Mouse (Mus musculus): ENCODE results near the gene Poc5.

The Poc5 gene

DNA sequence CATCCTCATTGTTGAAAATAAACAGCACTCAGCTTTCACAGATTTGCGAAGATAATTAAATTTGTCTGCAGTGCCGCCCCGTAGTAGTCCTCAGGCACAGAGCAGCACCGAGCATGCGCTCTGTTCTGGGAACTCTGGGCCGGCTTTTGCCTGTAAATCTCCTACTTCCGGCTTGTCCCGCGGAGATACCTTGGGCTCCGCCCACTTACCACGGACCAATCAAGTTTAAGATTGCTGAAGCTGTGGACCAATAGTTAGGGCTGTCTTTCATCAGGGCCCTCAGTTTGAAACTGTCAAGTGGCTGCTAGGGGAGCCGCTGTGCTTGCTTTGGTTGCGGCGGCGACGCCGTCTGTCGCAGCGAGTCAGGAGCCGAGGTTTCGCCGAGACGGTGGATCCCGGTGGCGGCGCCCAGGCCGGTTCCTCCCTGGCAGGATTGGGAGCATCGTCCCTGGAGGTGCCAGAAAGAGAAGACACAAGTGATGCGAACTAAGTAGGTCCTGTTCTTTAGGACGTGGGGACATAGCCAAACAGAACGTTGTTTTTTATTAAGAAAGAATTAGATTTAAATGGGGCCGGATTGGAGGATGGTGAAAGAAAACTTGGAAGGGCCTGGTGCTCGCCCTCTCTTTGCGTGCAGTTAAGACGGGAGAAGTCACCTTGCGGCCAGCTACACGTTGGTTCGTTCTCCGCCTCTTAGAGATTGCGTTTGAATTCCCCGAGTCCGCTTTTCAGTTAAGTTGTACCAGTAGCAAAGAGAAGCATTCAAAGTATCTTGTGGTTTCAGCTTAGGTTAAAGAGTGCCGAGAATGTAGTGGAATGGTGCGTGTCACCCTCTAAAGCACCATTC is at the start of gene Poc5:
Poc5 (plus strand) TSS at position 253 of the 847 bp plus-strand sequence.
- DNase-seq = peak; percentile 98 to 100

DNA sequence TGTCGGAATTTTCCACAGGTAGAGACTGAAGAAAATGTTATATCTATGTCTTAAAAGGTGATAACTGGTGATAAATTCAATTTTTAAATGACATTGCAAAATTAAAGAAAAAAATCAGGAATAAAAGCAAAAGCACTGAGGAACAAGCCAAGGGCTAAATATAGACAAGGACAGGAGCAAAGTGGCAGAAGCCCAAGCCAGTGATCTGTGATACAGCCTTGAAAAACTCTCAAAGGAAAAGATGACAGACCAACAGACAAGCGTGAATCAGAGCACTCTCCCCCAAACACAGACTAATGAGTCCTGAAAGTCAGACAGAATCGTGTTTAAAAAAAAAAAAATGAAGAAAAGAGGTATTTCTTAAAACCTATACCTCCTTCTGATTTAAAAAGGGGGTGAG is 46.6 kb upstream of the Poc5 start:
- no peak for DNase-seq

DNA sequence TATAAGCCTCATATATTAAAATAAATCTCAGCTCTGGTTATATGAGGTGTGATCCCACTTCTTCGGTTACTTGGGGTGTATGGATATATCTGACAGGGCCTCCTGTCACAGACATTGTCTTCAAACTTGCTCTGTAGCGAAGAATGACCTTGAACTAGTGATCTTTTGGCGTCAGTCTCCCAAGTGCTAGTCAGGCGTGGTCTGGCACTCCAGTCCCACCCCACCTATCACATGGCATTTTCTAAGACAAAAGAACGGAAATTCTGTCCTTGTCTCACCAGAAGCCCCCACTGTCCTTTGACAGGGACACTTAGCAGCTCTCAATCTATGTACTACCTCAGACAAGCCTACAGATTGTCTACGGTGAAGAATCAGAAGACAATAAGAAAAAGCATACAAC is 43.3 kb upstream of the Poc5 start:
- no peak for DNase-seq

DNA sequence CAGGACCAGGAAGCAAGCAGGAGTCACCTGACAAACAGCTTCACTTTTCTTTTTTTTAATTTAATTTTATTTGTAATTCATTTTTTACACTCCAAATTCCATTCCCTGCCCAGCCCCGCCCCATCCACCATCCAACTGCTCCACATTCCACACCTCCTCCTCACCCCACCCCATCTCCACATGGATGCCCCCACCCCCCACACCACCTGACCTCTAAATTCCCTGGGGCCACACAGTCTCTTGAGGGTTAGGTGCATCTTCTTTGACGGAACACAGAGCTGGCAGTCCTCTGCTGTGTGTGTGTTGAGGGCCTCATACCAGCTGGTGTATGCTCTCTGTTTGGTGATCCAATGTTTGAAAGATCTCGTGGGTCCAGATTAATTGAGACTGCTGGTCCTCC is 41.5 kb upstream of the Poc5 start:
- no peak for DNase-seq

DNA sequence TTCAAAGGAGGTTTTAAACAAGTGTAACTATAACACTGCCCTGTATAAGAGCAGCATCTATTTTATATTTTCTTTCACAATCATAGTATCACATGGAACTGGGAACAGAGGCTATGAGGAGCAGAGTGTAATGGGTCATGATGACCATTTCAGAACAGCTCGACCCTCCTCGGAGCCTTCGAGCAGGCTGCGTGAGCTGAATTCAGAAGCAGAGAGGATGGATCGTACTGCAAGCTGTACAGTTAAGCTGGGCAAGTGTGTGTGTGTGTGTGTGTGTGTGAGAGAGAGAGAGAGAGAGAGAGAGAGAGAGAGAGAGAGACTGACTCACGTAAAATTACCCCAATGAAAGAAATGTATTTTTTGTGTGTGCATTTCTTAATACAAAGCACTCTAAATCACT is 37.9 kb upstream of the Poc5 start:
- DNase-seq = no peak

DNA sequence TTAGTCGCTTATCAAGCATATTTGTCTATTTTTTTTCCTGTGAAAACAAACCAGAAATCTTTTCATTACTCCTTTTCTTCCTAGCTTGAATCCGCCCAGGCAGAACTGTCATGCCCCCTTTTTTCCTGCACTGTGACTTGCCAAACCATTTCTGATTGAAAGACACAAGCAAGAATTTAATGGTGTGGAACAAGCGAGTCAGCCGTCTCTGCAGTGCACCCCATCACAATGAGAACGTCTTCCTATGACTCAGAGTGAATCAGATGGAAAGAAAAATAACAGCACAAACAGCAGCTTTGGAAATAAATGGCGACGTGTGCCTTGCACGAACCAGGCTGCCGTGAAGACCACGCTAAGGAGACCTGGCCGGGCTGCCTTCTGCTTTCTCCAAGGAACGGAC is 36.8 kb upstream of the Poc5 start:
- no peak for DNase-seq

DNA sequence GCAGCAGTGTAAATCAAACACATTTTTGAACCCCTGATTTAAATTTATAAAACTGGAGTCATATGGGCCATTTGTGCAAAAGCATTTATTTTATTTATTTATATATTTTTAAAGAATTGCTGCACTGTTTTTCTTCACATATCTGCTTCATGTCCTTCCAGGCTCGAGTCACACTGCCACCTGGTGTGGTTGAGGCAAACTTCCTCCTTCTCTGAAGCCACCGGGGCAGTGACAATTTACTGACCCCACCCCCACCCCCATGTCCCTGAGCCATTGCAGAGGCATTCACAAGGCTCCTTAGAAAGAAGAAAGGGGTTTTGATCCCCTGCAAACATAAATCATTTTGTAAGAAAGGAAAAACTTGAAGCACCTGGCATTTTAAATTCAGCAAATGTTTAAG is 12.6 kb upstream of the Poc5 start:
- DNase-seq = no peak

DNA sequence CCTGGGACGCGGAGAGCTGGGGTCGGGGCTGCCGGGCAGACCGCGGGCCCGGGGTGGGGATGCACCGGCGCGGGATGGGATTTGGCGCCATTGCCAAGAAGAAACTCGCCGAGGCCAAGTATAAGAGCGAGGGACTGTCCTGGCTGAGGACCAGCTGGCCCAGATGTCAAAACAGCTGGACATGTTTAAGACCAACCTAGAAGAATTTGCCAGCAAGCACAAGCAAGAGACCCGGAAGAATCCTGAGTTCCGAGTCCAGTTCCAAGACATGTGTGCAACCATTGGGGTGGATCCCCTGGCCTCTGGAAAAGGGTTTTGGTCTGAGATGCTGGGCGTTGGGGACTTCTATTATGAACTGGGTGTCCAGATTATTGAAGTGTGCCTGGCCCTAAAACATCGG is 11.2 kb upstream of the Poc5 start:
- peak; percentile 32 to 80 for DNase-seq

DNA sequence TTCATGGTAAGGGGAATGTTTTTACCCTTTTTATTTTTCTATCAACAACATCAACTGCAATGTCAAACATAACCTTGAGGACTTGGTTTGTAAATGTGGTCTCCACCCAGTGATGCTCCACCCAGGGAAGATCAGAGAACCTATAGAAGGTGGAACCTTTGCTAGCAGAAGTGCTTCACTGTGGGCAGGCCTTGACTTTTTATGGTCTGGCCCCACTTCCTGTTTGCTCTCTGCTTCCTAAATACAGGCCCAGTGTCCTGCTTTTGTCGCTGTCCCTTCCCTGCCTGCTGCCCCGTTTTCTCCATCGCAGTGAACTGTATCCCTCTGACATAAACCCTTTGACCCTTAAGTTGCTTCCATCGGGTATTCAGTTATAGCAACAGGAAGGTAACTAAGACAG is 10.2 kb upstream of the Poc5 start:
- no peak for DNase-seq

DNA sequence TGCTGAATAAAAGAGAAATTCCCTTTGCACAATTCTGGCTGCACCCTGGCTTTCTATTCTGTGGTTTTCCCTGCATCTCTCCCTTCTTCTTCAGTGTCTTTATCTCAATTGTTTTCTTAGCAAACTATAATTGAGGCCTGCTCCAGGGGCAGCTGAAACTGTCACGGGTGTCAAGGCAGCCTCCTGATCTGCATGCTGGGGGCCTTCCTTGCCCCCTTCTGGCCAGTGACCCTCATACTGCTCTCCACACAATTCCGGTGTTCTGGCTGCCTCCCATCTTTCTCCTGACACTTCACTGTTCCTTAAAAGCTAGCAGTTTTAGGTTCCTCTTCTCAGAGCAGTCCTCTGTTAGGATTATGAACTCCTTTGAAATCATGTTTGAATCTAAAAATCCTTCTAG is 1.2 kb downstream of the Poc5 start:
- DNase-seq = no peak

DNA sequence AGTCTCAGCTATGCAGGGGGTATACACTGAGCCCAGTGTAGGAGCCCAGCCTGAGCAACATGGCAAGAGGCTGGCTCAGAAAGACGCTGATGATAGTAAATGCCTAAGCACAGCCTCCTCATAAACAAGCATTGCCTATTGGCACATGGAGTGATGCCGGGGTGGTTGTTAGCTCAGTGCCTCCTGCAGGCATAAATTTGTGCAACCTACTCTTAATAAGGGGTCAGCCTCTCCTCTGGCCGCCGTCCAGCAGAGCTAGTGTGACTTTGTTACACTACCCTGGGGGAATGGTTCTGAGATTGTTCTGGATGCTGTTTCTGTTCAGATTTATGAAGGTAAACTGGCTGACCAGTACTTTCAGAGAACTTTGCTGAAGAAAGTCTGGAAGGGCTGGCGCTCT is 13.2 kb downstream of the Poc5 start:
- DNase-seq = no peak

DNA sequence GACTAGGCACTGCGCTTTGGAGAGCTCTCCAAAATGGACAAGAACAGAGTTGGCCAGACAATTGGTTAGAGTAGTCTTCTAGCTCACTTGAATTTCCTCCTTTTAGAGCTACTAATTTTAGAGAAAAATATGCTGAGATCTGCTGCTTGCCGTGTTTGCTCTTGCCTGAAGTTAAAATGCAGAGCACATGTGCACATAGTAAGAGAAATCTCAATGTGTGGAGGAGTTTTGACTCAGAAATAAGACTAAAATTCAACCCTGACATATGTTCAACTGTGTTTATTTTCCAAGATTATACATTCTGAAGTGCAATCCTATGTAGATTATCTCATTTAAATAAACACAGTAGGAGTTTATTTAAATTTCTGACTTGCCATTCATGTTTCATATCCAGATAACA is 17.4 kb downstream of the Poc5 start:
- DNase-seq = no peak

DNA sequence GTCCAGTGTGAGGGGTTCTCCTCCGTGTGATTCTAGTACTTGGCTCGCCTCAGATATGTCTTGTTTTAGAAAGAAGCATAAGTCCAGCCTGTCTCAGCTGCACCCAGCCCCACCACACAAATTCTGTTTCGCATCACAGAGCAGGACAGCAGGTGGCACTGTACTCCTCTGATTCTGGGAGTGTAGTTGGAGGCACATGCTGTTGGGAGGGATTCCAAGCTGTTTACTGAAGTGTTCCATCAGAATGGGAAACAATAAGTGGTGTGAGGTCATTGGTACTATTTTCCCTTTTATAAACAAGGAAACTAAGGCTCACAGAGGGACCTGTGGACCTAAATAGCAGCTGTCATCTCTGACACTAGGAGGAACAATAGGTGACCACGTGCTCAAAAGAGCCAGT is 18.9 kb downstream of the Poc5 start:
- DNase-seq = peak; percentile 39 to 49

DNA sequence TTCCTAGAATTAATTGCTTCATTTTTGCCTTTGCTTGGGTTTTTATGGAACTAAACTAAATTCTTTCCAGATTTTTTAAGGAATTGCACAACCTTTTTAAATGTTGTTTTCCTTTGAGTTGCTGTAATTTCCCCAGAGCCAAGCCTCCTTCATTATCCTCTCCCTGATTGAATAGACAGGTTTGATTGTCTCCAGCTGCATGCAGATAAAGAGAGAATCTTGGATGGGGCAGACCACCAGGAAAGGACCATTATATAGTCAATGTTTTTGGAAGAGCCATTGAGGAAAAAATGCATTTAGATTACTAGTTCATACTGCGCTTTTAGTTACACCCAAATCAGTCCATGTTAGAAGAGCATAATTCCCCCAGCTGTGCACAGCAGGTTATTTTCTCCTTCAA is 20.7 kb downstream of the Poc5 start:
- DNase-seq = no peak

DNA sequence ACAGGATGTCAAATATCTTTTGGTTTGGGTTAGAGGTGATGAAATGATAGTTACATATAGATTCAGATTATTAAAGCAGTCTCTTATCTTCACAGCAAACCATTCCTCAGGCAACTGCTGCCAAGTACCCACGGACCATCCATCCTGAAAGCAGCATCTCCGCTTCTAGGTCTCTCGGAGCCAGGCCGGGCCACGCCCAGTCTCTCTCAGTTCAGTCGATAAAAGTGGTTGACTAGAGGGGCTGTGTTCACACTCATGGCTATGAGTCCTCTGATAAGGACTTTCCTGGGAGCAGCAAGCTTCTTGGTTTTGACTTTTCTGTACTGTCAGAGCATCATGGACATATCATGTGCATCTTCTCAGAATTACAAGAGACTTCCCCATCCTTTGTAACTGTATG is 26.3 kb downstream of the Poc5 start:
- no peak for DNase-seq

DNA sequence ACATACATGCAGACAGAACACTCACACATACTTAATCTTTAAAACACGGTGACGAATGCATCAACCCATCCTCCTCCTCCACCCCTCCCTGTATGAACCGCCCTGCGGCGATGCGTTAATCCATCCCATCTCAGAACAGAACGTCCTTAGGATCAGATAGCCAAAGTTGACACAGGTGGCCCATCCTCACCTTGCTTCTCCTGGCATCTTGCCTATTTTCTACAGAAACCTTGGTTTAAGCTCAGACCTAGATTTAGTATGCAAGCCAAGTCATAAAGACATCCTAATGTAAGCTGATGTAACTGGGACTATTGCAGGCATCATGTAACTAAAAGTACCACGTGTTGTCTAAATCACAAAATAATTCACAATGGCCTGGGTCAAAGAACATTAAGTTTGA is 28.3 kb downstream of the Poc5 start:
- DNase-seq = no peak

DNA sequence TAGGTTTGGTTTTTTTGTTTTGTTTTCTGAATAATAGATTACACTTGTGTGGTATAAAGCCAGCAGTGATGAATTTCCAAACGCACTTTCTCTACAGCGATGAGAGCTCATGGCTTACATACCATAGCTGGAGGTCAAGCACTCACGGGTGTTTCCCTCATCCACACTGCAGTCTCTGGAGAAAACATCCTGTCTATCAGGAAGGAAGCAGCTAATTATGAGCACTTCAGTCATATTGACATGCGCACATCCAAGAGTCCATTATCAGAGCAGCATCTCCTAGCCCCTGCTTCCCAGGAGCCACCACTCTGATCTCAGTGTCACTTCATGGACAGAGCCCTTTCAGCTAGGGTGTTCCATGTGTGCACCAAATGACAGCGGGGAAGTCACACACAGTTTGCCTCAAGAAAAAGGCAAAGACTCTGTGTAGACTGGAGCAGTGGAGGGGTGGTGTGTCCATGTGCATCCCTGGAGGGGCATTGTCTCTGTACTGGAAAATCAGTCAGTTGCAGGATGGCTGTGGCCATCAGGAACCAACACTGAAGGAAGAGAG is 29.2 kb downstream of the Poc5 start:
- DNase-seq = no peak

DNA sequence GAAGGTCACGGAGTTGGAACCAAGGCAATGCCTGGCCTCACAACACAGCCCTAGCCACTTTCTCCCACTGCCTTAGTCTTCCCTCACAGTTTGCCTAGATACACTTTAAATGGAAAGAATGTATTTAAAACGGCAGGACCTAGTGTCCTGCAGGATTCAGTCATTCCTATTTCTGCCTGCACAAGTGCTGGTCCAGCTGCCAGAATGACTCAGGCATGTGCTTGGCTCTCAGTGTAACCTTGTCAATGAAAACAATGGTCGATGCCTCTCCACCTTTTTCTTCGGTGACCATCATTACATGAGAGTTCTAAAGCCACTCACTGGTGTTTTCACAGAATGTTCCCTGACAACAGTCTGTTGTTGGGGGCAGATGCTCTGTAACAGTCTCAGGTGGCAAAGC is 30.4 kb downstream of the Poc5 start:
- no peak for DNase-seq

DNA sequence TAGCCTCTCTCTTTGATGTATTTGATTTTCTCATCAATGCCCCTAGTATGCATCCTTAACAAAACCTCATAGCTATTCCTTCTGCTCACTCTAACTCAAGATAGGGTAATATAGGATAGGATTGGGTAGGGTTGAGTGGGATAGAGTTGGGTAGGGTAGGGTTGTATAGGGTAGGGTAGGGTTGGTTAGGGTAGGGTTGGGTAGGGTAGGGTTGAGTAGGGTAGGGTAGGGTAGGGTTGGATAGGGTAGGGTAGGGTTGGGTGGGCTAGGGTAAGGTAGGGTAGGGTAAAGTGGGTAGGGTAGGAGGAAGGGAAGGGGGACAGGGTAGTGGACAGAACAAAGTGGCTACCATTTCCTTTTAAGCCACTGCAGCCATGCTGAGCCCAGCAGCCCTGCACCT is 33.1 kb downstream of the Poc5 start:
- no peak for DNase-seq

DNA sequence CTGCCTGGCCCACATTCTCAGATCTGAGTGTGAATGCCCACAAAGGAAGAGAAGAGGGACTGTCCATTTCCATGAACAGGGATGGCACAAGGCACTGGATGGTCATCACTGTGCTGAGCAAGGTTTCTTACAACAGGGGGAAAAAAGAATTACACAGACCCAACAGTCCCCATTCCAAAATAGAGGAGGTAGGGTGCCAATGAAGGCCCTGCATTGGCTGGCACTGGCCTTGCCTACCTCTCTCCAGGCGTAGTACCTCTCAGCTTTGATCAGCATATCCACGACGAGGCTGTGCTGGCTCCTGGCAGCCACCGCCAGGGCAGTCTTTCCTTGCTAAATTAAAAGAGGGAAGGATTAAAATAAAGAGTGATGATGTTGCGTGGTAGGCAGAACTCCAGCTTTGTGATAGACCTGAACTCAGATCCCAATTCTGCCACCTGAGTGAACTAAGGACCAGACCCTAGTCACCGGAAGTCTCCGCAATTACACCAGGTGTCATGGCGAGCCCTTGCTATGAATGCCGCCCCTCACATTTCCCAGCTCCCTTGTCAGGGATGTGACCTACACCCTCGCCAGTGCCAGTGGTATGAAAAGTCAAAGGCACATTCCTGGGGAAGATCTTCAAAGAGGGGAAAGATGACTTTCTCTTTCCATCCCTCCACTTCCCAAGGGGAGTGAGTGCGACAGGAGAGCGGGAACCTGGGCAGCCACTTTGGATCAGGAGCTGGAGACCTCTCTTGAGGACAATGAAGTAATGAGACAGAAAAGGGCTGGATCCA is 36.6 kb downstream of the Poc5 start:
- no peak for DNase-seq

DNA sequence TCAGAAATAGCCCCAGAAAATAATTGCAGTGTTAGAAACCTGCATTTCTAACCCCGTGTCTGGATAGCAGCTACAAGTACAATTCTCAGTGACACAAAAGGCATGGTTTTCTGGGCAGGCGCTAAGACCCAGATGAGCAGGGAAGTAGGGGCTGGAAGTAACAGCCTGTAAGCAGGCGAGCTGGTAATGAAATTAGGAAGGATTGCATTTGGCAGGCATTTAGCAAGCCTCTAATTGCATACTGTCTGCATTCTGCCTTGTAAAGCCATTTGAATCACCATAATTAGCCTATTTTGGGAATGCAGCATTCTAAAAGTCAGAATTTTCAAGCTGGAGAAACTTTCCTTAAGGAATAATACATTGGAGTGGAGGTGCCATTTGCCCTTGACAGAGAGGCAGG is 38.0 kb downstream of the Poc5 start:
- no peak for DNase-seq

DNA sequence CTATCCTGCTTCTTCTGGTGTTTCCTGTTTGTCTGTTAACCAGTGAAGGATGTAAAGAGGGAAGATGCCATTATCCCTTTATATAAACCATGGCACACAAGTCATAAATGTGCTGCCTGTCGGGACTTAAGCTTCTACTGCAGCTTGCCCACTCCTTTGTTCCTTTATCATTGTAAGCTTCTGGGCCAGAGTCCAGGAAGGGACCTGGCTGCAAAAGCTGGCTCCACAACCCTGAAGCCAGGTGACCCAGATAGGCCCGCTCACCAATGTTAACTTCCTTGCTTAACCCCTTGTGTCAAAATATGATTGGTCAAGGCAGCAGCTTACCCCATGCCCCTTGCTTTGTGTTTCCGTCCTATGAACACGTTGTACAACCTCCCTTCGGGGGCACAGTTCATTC is 40.4 kb downstream of the Poc5 start:
- DNase-seq = no peak

DNA sequence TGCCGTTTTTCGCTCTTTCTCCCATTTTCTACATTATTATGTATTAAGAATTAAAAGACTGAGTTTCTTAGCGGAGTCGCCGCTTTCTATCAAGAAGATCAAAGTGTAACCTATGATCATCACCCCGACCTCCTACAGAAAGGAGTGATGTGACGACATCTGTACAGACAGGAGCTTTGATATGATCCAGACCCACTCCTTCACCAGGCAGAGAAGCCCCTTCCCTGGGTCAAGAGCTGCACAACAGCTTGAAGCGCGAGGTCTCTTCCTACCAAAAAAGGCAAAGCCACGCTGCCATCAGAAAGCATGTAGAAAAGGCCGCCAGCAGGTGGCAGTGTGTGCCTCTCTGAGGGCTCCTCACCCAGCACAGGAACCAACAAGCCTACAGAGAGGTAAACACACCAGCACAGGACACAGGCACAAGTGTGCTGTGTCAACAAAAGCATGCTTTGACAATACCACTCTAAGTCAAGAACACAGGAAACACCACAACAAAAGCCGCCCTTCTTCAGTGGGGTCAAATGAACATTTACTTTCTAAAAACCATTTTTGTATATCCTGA is 43.6 kb downstream of the Poc5 start:
- DNase-seq = peak; percentile 85 to 89

DNA sequence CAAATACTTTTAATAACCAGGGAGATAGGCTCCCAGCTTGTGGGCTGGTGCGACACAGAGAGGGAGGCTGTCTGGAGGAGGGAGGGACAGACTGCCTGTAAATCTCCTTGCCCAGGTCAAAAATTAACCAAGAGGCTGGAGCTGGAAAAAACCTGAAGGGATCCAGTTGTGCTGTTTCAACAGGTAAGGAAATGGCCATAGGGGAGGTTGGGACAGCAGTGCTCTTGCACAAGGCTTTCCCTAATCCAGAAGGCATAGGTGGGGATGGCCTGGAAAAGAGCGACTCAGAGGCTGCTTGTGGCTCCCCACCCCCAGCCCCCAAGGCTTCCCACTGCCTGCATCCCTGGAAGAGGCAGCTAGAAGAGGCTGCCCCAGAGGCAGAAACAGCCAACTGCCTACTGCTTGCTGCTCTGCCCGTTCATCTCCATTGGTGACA is 44.3 kb downstream of the Poc5 start:
- no peak for DNase-seq
